Mouse (Mus musculus) spleen, adult 12 weeks (tissue): Measurements from ENCODE around the gene Foxl2.

ENCODE experiments used
- DNase-seq: peaks from one replicate; pipeline ENCODE4 v3.0.0; 2022; ENCODE audit warnings: low spot score

Foxl2 gene

DNA sequence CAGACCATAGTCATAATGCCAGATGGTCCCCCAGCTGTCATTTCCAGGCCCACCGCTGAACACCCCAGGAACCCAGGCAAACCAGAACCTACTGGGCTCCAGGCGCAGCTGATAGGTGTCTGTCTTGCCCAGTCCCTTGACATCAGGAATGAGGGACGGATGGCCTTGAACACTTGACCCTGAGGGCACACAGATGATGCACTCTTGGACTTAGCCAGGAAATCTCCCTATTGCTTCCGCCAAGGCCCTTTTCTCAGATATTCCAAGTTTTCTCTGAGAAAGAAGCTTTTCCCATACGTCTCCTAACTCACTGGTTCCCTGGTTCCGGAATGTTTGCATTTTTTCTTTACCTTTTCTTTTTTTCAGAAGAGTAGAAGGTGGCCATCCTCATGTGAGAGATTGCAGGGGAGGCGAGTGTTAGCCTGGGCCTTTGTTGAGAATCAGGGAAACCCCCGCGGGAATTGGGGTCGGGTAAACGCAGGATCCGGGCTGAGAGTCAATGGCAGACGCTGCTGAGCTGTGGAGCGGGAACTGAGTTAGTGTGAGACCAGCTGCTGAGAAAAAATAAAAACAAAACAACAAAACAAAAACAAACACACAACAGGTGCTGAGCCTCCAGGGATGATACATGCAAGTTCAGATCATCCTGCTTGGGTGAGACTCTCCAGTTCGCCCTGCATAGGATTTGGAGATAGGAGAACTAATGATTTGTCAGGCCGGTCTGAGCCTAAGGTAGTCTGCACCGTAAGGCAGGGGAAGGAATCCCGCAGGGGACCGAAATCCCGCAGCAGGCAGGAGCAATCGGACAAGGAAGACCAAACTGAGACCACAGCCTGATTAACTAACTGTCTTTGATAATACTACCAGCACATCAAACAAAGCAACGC, 6.7 kb downstream of the Foxl2 start:
- DNase-seq: no peak

DNA sequence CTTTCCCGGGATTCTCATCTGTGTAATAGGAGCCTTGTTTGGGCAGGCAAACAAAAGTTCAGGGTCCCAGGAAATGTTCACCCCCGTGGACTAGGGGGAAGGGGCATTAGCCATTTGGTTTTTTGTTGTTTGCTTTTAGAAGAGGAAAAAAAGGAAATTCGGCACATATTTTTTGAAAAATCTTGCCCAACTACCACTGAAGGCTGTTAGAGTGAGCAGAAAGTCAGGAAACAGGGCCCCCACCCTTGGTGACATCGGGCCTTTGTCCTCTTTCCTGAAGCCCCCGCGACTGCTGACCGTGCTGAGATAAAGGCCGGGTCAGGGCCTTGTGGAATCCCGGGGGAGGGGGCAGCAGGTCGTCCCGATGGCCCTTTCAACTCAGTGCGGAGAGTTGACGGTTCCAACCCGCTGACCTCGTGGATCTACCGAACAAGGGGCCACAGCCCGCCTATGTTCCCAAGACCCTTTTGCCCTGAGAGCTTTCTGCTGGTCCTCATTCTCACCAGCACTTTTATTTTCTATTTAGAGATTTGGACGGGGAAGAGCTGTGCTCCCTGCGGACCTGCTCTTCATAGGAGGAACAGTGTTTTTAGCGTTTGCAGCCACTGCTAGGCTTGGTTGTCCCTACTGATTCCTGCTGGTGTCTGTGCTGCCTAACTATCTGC, 7.5 kb downstream of the Foxl2 start:
- DNase-seq: no peak

DNA sequence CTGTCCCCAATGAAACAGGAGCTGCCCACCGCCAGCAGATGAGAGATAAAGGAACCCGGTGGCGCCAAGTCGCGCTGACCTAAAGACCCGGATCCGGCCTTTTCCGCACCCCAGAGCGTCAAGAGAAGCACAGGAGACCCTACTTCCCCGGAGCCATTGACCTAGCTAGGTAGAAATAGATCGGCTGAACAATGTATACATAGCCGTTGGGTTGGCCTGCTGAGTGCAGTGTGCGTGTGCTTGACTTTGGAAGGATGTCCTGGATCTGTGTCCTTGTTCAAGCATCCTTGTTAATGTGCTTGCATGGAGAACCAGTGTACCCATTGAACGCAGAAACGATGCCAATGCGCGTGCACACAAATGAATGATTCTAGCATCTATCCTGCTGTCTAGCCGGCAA, 8.6 kb downstream of the Foxl2 start:
- no peak for DNase-seq

DNA sequence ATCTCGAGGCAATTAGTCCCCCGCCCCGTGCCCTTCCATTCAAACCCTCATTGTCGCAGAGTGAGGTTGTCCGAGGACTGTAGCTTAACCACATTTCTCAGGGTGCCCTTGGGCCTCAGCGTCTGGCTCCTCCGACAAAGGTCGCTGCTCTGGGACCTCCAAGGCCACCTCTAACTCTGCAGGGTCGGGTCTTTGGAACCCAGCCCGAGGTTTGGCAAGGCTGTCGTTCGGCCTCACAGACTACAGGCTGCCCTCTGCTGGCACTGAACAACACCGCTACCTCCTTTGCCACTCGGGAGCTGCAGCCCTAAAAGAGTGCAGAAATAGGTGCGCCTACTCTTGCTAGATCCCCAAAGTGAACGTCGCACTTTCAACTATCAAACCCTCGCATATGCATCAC, 10.0 kb downstream of the Foxl2 start:
- DNase-seq: no peak

DNA sequence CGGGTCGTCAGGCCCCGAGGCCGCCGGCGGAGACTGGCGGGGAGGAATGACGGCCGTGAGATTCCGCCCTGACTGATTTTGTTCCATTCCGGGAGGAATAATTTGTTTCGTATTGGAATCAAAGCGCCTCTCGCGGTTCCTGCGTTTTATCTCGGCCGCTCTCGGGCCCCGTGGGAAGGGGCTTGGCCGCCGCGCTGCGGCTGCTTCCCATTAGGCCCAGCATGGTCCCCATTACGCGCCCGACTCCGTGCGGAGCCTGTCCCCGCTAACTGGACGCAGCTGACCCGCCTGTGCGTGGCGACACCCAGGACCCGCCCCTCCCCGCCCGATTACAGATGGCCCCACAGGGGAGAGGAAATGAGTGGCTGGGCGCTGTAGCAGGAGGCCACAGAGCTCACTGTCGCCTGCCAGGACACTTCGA, 18.0 kb downstream of the Foxl2 start:
- no peak for DNase-seq

DNA sequence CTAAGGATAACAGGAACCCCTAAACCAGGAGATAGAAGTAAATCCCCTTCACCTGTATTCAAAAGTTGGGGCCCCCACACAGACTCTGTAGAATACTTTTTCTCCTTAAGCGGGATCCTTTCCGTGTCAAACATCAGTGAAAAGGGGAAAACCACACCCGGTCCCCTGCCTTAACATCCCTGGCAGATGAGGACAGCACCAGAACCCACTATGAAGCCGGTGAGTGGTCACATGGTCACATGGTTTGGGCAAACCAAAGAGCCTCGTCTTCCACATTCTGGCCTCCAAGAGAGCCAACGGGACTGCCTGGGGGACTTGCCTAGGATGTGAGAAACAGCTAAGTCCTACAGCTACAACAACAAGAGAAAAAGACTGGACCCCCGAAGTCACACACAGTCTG, 18.5 kb downstream of the Foxl2 start:
- no peak for DNase-seq

DNA sequence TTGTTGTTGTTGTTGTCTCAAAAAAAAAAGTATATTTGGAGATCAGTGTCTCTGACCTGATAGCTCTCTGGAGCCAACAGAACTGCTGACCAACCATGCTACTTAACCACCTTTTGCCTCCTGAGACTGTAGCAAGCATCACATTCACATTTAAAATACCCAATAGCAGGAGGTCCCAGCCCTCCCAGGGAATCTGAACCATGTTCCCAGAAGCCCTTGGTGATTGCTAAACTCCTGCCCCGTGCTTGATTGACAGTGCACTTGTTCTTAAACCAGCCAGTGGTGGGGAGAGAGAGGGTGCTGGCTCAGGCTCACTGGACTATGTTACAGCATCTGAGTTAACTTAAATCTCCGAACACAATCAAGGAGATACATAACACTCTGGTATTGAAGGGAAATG, 19.8 kb downstream of the Foxl2 start:
- DNase-seq: no peak

DNA sequence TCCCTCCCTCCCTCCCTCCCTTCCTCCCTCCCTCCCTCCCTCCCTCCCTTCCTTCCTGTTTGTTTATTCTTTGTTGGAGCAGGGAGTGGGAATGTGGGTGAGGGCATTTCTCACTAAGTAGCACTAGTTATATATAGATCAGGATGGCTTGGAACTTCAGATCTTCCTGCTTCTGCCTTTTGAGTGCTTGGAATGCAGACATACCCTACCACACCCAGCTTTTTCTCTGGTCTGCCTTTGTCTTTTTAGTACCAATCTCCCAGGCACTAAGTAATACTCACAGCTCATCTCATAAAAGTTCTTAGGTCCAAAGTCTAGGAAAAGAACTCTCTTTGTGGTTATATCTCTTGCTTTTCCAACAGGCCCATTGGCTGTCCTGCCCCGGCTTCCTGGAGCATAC, 21.0 kb downstream of the Foxl2 start:
- DNase-seq: no peak

DNA sequence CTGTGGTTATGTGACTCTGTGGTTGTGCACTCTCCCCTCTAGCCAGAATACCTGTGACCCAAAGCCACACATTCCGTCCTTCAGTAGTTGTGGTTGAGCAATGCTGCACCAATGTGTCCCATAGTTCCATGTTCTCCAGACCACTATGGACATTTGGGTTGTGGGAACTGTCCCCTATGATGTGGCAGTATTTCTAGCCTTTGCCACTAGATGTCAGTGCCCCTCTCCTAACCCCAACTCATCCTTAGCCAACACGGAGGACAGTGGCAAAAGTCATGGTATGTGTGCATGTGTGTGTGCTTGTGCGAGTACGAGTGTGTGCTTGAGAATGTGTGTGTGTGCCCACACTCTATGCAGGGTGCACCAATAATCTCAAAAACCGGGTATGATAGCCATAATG, 21.4 kb downstream of the Foxl2 start:
- no peak for DNase-seq

DNA sequence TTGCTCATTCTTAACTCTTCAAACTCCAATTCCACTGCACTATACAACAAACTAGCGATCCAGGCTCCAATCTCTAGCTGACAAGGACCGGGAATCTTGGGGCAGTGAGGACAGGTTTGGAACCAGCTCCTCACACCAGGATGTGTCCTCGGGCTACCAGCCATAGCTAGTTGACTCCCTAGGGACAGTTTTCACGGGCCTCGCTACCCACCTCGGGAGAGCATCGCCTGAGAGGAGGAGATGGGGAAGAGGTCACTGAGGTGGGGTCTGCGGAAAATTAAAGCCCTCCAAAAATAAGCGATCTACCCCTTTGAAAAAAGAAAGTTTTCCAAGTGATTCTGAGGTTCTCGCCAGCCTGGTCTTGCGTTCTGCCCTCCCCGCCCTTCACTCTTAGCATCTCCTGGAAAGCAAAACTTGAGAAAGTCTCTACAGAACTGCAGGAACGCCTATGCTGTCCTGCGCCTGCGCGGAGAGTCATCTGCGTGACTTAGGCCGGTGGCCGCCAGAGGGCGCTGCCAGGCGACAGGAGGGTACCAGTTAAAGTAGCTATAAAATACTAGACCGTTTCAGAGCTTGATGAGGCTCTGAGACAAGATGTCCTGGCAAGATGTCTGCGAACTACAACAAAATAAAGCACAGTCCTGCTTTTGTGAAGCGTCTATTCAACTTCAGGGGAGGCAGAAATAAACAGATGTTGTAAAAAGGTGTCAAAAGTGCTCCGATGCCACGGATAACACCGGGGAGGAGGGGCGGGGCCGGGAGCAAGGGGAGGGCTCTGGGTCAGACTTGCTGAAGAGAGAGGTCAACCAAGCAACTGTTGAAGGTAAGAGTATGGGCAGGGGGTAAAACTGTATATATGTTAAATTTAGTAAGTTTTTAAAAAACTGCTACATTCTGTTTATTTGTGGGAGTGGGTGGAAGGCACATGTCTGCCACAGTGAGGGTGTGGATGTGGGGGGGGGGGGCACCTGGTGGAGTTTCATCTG, 24.6 kb downstream of the Foxl2 start:
- DNase-seq: peak; percentile 81

DNA sequence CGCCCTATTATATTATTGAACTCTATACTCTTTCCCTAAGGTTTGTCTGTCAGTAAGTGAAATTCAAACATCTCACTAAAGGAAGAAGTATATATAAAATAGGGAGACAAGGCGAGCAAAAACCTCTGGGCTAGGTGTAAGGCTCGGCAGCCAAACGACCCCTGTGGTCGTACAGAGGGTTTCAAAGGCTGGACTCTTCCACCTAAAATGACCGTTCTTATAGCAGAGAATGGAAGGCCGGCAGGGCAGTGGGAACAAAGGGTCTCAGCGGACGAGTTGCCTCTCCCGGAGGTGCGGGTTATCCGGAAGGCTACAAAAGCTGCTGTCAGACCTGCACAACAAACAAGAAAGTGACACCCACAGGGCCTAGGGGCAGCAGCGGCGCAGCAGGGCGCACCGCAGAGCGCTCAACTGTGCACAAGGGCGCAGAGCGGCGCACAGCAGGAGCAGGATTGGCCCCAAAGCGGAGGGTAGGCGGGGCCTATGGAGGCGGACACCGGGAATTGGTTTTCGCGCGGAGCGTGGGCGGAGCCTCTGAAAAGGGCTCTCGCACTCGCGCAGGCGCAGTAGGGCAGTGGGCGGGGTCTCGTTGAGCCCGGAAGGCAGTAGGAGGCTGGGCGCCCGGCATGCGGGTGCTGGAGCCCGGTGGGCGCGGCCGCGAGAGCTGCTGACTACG, 30.9 kb downstream of the Foxl2 start, which contains the start of gene Faim:
Gene Faim, plus strand, starts transcription at position 574 of the 676 bp plus-strand sequence.
- peak; percentile 99 for DNase-seq

DNA sequence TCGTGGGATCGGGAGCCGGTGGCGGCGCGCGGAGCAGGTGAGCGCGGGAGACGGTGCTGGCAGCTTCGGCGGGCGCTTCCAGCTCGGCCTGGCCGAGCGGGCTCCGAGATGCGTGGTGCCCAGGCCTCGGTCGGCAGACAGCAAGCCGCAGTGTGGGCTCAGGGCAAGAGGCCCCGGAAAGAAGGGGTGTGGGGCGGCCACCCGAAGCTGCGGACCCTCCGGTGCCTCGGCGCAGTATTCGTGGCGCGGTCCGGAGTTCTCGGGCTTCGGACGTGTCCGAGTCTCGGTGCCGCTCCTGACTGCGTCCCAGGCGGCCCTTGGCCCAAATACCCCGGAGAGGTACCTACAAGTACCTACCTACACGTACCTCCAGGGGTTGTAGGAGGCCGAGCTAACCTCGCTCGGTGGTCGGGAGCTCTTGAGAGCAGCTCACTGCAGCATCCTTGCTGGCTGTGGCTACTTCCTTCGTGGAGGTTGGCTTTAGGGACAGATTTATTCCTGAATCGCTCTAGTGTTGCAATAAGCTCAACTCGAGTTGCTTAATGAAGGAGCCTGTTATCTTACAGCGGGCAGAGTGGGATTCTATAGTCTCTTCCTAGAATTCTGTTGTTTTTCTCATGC, 31.5 kb downstream of the Foxl2 start:
- DNase-seq: no peak

DNA sequence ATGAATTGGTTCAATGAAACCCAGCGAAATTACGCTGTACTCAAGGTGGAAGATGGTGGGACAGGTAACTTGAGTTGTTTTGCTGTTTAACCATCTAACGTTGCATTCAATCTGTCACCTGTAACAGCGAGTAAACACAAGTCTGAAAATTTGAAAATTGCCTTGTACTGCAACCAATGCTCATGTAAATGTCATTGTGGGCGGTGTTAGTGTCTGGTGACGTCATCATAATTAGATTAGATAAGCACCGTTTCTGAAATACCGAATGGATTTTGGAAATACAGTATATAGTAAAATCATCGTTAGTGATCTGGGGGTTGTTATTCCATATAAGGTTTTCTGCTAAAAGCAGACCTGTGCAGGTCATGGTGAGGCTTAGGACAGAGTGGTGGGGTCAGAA, 32.0 kb downstream of the Foxl2 start:
- no peak for DNase-seq

DNA sequence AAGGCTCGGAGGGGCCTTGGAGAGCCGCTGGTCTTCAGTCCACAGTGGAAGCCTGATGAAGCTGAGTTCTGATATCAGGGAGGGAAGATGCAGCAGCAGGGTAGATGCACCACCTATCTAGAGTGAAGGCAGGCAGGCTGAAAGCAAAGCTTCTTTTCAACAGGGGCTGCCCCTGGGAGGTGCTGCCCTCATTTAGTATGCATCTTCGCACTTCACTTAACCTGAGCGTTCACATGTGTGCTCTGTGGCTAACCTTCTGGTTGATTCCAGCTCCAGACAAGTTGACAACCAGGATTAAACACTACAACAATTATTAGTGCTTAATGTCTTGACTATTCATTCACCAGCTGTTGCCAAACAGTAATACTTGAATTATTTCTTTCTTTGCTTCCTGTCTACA, 39.0 kb downstream of the Foxl2 start:
- DNase-seq: no peak

DNA sequence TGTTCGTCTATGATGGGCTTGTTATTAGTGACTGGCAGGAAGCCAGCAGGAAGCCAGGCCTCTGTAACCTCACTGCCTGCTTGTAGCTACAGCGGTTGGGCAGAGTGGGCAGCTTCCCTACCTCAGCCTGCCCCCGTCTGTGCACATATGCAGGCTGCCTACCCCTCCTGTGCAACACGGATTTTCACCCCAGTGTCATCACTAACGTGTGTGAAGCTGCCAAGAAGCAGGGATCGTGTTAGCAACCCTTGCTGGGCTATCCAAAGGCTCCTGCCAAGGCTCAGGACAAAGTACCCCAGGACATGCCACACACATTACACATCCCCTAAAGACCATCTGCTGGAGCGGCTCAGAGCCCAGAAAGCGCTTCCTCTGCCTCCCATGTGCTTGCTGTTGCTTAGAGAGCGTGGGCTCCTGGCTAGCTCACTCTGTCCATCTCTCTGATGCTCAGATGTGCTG, 44.8 kb downstream of the Foxl2 start:
- no peak for DNase-seq

DNA sequence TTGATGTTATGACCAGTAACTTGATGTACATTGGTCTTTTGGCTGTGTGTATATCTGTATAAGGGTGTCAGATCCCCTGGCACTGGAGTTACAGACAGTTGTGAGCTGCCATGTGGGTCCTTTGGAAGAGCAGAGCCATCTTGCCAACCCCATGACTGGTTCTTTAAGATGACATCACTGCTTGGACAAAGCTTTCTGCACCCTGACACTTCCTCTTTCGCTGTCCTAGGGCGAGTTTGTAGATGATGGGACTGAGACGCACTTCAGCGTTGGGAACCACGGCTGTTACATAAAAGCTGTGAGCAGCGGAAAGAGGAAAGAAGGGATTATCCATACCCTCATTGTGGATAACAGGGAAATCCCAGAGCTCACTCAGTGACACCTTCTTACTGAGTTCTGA, 46.2 kb downstream of the Foxl2 start:
- DNase-seq: no peak
